Mouse (Mus musculus) retina, postnatal 7 days (tissue): Measurements from ENCODE around the gene Olfr1418.

Experiments used
- DNase-seq: peaks from one replicate; pipeline ENCODE4 v3.0.0-alpha.2; 2012; ENCODE audit warnings: low read depth, low spot score

Gene Olfr1418

DNA sequence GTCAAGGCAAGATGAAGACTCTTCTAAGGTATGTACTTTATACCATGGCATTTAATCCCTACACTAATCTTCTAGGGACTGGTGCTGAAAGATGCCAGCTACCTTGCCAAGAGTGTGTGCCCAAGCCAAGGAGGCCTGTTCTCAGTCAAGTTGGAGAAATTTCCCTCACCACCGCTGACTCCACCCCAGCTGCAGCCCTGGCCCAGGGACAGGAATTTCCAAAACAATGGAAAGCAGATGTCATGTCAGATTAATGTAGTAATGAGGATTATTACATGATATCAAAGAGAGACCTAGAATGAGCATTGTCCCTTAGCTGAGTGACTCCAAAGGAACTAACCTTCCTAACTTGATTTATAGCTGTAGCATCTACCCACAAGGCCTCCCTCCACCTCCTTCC is 50.0 kb downstream of the Olfr1418 start:
- no peak for DNase-seq

DNA sequence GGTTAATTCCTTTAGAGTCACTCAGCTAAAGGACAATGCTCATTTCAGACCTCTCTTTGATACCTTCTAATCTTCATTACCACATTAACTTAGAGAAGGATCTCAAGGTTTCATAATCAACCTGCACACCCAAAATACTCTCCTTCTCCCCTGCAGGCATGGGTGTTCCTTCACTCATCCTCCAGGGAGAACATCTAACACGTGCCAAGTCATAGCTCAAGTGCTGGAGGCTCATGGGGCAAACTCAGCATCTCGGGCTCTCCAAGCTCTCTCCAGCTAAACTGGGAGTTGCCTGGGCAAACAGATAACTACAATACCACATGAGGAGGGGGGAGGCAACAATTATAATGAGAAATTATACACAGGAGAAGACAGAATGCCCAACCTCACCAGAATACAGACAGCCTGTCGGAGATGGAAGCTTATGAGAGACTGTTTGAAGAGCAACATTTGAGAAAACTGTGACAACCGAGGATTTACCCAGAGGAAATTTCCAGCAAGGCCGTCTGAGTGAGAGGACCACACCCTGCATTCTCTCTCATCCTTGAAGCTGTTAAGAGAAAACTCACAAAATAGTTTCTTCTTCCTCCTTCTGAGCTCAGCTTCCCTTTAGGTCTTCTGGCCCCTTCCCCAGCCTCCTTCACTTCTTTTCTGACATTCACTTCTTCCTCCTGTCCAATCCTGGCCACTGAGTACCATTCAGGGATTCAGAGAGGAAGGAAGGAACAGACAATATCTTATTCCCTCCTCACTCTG is 50.7 kb downstream of the Olfr1418 start:
- no peak for DNase-seq

DNA sequence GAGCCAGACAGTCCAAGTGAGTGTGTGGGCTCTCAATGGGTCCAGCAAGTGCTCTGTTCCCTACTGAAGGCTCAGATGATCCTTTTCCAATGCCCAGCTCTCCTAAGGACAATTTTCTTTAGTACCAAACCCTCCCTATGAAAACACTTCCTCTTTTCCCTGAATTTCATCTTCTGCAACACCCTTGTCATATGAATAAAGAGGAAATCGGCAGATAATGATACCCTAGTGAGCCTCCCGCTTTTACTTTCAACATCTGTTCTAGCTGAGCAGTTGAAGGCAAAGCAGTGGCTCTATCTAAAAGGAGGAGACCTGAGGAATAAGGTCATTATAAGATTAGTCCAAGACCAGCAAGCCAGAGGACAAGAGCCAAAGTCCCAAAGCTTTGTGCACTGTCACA is 52.4 kb downstream of the Olfr1418 start:
- no peak for DNase-seq

DNA sequence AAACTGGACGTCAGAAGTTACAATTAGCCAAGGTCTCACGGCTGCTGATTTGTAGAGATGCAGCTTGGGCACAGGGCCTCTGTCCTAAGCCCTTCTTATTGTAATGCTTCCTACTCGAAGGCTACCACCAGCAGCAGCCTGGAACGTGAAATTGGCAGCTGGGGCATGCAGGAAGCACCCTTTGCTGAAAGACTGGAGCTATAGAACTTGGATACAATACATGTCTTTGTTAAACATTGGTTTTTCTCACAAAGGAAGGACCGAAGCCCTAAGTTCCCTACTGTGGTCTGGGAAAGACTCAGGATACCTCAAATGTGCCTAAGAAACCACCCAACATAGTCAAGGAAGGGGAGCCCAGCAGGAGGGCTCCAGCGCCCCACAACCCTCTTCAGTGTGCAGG is 53.0 kb downstream of the Olfr1418 start:
- no peak for DNase-seq

DNA sequence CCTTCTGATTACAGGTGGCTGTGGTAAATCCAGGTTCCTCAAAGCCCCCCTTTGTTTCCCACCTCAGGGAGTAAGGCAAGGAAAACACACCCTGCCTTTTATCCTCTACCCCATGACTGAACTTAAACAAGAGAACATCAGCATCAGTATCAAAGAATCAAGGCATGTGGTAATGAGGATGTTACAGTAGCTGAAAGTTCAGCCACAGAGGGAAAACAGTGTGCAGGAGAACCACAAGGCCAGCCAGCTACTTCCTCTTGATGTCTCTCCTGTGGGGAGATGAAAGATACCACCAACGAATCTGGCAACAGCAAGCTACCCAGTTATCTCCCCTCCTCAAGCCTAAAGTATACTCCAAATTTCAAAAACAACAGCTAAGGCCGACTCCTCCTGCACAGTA is 53.6 kb downstream of the Olfr1418 start:
- no peak for DNase-seq

DNA sequence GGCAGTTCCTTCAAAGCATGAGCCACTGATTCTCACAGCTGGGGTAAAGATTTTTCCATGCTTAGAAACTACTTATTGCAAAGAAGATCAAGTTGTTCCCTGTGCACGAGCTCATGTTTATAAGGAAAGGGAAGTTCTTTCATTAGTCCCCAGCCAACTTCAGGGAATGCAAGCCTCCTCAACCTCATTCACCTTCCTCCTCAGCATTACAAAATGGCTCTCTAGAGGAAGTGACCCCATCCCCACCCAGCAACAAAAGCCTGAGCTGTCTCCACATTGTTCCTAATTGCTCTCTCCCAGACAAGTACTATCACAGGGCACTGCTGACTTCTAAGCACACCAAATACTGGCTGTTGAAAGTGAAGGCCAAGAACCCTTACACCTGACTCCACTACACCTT is 56.4 kb downstream of the Olfr1418 start:
- DNase-seq, result no peak
